Mouse (Mus musculus): ENCODE data around the gene Ralgps1. TPM values are rescaled to one million over a fixed set of nuclear protein-coding genes. Genes with fewer than 3 reads are reported as not detected.
A peak's percentile ranks its signal among the peaks of the same experiment; 100 is the strongest.

Ralgps1 gene
- total RNA-seq, 2 experiments from 2014 or later, result 6.6 to 7.3 TPM

- no peak for DNase-seq
Observed at GRCm38 (mm10) chr2:33321641-33322040, 49.6 kb downstream of the Ralgps1 start.

- DNase-seq, result no peak
Observed at GRCm38 (mm10) chr2:33321031-33321430, 50.3 kb downstream of the Ralgps1 start.

GRCm38 (mm10) chr2:33320568-33320967, 50.7 kb downstream of the Ralgps1 start:
- DNase-seq, result no peak

- DNase-seq, result no peak
Observed at GRCm38 (mm10) chr2:33319934-33320333, 51.4 kb downstream of the Ralgps1 start.

GRCm38 (mm10) chr2:33319455-33319854, 51.8 kb downstream of the Ralgps1 start:
- no peak for DNase-seq

GRCm38 (mm10) chr2:33318491-33318964, 52.8 kb downstream of the Ralgps1 start:
- no peak for DNase-seq

GRCm38 (mm10) chr2:33316516-33316915, 54.8 kb downstream of the Ralgps1 start:
- peak; percentile 91 to 95 for DNase-seq

GRCm38 (mm10) chr2:33316063-33316405, 55.3 kb downstream of the Ralgps1 start:
- no peak for DNase-seq

- DNase-seq, result peak; percentile 40 to 57
Observed at GRCm38 (mm10) chr2:33315233-33316062, 55.8 kb downstream of the Ralgps1 start.

- DNase-seq, result peak; percentile 30 to 38
Observed at GRCm38 (mm10) chr2:33309426-33309825, 61.9 kb downstream of the Ralgps1 start.

- no peak for DNase-seq
Observed at GRCm38 (mm10) chr2:33306565-33306964, 64.7 kb downstream of the Ralgps1 start.

GRCm38 (mm10) chr2:33303416-33303947, 67.8 kb downstream of the Ralgps1 start:
- peak in 1 of 2 experiments; percentile 32 for DNase-seq

- DNase-seq, result no peak
Observed at GRCm38 (mm10) chr2:33302828-33303227, 68.5 kb downstream of the Ralgps1 start.

GRCm38 (mm10) chr2:33302405-33302804, 68.9 kb downstream of the Ralgps1 start:
- no peak for DNase-seq

- DNase-seq, result peak in 1 of 2 experiments; percentile 64
Observed at GRCm38 (mm10) chr2:33300371-33301046, 70.8 kb downstream of the Ralgps1 start.

- DNase-seq, result peak in 1 of 2 experiments; percentile 35
Observed at GRCm38 (mm10) chr2:33298928-33299327, 72.4 kb downstream of the Ralgps1 start.

GRCm38 (mm10) chr2:33295115-33295514, 76.2 kb downstream of the Ralgps1 start:
- no peak for DNase-seq

- DNase-seq, result no peak
Observed at GRCm38 (mm10) chr2:33292057-33292456, 79.2 kb downstream of the Ralgps1 start.

GRCm38 (mm10) chr2:33290491-33290890, 80.8 kb downstream of the Ralgps1 start:
- DNase-seq, result no peak

GRCm38 (mm10) chr2:33288837-33289236, 82.4 kb downstream of the Ralgps1 start:
- DNase-seq, result no peak

- peak; percentile 60 to 75 for DNase-seq
Observed at GRCm38 (mm10) chr2:33283674-33284073, 87.6 kb downstream of the Ralgps1 start.

GRCm38 (mm10) chr2:33282877-33283276, 88.4 kb downstream of the Ralgps1 start:
- DNase-seq, result peak; percentile 81 to 85

GRCm38 (mm10) chr2:33281807-33282206, 89.5 kb downstream of the Ralgps1 start:
- DNase-seq, result no peak
